Mouse (Mus musculus): ENCODE results near the gene Entpd7. TPM values are rescaled to one million over a fixed set of nuclear protein-coding genes. Genes with fewer than 3 reads are reported as not detected.

Entpd7 gene
- polyA plus RNA-seq, 1 experiment from 2014 or later, result 10.1 TPM

DNA sequence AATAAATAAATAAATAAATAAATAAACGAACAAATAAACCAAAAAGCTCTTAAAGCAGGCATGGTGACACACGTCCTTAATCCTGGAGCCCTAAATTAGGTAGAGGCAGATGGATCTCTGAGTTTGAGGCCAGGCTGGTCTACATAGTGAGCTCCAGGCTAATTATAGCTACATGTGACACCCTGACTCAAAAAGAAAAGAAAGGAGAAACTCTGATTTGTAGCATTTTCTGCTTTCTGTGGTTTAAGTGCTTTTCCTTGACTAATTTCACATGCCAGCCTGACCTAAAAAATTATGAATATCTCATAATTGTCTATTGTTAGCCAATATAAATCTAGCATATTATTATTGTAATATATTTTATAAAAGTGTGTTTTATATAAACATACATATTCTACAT is 72.9 kb downstream of the Entpd7 start:
- Histone ChIP-seq H3K9me3 (no peaks in the 10 kb centered on the region), H3K9ac (no peak overlapping the region), H3K27me3 (no peaks in the 10 kb centered on the region), H3K27ac (no peak overlapping the region), H3K4me3 (no peak overlapping the region), H3K36me3 (no peaks in the 10 kb centered on the region), H3K4me1 (replicated peaks) (no peaks in the 10 kb centered on the region), H3K4me2 (no peak overlapping the region)
- ATAC-seq (ENCODE audit: low FRiP score), result no peak
- 72% methylated on average over 2 of the region's 2 CpGs for WGBS

DNA sequence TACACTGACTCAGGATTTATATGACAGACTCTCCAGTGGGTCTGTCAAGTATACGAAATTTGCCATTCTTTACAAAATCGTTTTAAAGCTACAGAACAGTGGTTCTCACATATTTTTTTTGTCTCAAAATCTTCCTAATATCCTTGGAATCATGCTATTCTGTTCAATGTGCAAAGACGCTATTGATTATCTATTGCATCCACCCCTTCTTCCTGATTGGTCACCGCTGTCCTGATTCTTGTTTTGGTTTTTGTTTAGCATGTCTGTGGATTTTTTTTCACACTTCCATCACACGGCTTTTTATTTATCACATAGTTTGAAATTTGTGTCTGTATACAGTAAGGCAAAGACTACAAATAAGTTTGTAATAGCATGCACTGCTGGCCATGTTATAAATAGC is 77.0 kb downstream of the Entpd7 start:
- no peaks in the 10 kb centered on the region for H3K27me3 ChIP-seq
- H3K27ac ChIP-seq, result no peak overlapping the region
- H3K9me3 ChIP-seq, result no peaks in the 10 kb centered on the region
- no peaks in the 10 kb centered on the region for H3K4me1 ChIP-seq (replicated peaks)
- H3K36me3 ChIP-seq, result peaks cover 6% of the 10 kb centered on the region; the same call in 1 of the 2 replicates
- no peak overlapping the region for H3K4me2 ChIP-seq
- no peak for ATAC-seq (ENCODE audit: low FRiP score)
- H3K9ac ChIP-seq, result no peak overlapping the region
- H3K4me3 ChIP-seq, result no peak overlapping the region
- 92% methylated on average over 5 of the region's 5 CpGs for WGBS

DNA sequence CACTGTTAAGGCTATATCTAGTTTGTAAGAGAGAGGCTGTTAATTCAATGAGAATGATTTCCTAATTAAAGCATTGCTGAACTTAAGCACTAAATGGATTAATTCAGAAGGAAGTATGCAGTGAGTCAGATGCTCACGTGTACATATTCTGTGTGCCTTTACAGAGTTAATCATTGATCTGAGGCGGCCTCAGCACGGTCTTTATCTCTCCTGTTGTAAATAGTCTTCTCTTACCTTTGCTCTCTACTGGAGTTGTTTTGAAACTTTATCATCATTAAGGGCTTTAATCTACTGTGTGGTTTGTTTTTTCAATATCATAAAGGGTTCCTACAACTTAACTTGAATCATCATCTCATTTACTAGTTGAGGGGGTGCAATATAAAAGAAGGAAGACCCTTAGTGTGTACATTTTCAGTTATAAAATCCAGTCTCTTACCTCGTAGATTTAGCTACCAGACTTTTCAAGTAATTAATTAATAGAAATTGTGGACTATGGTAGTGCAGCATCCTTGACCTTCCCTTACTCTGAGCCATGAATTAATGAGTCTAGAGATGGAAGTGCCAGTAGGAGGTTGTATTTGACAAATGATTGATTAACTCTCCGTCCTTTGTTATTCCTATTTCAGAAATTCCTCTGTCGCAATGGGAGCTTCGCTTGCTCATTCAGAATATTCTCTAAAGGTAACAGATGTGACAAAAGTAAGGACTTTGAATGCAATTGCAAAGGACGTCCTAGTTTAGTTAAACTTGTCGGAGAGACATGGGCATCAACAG is 78.3 kb downstream of the Entpd7 start:
- H3K9ac ChIP-seq, result no peak overlapping the region
- WGBS, result 48% methylated on average over 9 of the region's 9 CpGs
- no peaks in the 10 kb centered on the region for H3K9me3 ChIP-seq
- no peak overlapping the region for H3K27ac ChIP-seq
- H3K36me3 ChIP-seq, result peaks cover 6% of the 10 kb centered on the region; the same call in 1 of the 2 replicates
- no peaks in the 10 kb centered on the region for H3K27me3 ChIP-seq
- no peak overlapping the region for H3K4me3 ChIP-seq
- H3K4me2 ChIP-seq, result no peak overlapping the region
- ATAC-seq (ENCODE audit: low FRiP score), result no peak
- no peaks in the 10 kb centered on the region for H3K4me1 ChIP-seq (replicated peaks)

DNA sequence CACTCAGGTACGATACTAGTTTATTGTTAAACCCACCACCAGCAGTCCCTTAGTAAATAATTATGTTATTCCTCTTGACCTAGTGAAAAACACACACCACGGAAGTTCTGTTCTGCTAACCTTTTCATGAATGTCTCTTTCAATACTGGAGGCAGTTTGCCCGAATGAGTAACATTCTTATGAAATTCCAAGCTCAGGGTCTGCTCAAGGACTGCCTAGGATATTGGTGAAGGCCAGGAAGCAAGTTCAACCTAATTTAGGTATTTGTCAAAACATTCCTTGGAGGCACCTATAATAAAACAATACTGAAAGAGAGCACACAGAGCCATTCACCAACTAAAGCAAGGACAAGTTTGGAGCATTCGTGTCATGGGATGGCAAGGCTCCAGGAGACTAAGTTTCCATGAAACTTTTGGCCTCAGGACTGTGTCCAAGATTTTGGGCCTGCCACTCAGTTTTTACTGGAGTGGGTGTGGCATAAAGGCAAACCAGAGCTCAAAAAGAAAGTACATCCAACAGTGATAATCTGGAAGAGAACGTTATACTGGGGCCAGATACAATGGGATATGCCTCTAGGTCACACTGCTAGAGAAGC is 80.0 kb downstream of the Entpd7 start:
- Histone ChIP-seq H3K4me3 (no peak overlapping the region), H3K9me3 (no peaks in the 10 kb centered on the region), H3K27me3 (no peaks in the 10 kb centered on the region), H3K27ac (no peak overlapping the region), H3K9ac (no peak overlapping the region), H3K36me3 (peaks cover 6% of the 10 kb centered on the region; the same call in 1 of the 2 replicates), H3K4me1 (replicated peaks) (no peaks in the 10 kb centered on the region), H3K4me2 (no peak overlapping the region)
- ATAC-seq (ENCODE audit: low FRiP score), result no peak
- WGBS, result 89% methylated on average over 5 of the region's 5 CpGs

DNA sequence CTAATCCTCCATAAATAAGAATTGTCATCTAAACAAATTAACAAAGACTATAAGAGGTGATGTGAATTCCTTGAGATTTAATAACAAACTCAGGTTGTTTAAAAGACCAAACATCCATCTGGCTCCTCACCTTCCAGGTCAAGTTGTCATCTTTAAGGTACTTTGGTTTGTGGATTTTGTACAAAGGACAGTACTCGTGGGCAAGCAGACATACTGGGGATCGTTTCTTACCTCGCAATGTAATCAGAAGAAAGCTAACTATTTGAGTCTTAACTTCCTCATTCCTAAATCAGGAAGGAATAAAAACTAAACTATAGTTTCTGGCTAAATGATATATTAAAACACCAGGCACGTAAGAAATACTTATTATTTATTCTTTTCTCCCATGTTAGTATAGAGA is 81.1 kb downstream of the Entpd7 start:
- no peak overlapping the region for H3K27ac ChIP-seq
- no peaks in the 10 kb centered on the region for H3K9me3 ChIP-seq
- H3K36me3 ChIP-seq, result peaks cover 6% of the 10 kb centered on the region; the same call in 1 of the 2 replicates
- no peak for ATAC-seq (ENCODE audit: low FRiP score)
- H3K4me1 ChIP-seq (replicated peaks), result no peaks in the 10 kb centered on the region
- WGBS, result 93% methylated on average over 4 of the region's 4 CpGs
- no peak overlapping the region for H3K4me3 ChIP-seq
- no peak overlapping the region for H3K9ac ChIP-seq
- no peaks in the 10 kb centered on the region for H3K27me3 ChIP-seq
- H3K4me2 ChIP-seq, result no peak overlapping the region

DNA sequence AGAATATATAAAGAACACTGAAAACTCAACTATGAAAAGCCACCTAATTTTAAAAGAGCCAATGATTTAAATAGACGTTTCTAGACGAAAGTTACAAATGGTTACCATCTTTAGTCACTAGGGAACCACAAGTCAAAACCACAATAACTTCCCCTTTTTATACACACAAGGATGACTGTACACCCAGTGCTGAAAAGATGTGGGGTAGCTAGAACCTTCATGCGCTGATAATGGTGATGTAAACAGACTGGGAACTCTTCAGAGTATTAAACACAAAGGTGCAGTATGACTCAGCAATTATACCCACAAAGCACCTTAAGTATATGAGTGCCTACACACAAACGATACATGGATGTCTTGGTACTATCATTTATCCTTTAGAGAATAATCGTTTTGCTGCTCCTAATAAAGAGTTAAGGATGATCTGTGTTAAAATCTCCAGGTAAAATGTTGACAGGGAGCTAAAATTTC is 82.1 kb downstream of the Entpd7 start:
- H3K36me3 ChIP-seq, result peaks cover 6% of the 10 kb centered on the region; the same call in 1 of the 2 replicates
- H3K9ac ChIP-seq, result no peak overlapping the region
- H3K27me3 ChIP-seq, result no peaks in the 10 kb centered on the region
- no peak overlapping the region for H3K4me2 ChIP-seq
- no peaks in the 10 kb centered on the region for H3K4me1 ChIP-seq (replicated peaks)
- no peaks in the 10 kb centered on the region for H3K9me3 ChIP-seq
- WGBS, result 92% methylated on average over 5 of the region's 5 CpGs
- no peak overlapping the region for H3K4me3 ChIP-seq
- H3K27ac ChIP-seq, result no peak overlapping the region
- ATAC-seq (ENCODE audit: low FRiP score), result no peak

DNA sequence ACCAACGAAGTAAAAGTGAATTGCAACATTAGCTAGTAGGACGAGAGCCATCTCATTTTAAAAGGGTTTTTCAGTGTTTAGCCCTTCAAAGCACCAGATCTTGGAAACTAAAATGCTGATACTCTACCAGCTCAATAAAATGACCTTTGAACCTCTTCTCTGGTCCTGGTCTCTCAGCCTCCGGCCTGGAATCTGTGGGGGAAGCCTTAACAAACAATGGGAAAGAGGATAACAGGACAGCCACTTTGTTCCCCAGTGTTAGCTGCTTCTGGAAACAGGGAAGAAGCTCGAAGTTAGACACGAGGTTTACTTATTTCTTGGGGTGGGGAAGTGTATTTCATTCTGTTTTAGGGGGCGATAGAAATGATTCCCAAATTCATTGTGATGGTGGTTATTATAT is 82.8 kb downstream of the Entpd7 start:
- no peaks in the 10 kb centered on the region for H3K27me3 ChIP-seq
- no peaks in the 10 kb centered on the region for H3K4me1 ChIP-seq (replicated peaks)
- no peaks in the 10 kb centered on the region for H3K9me3 ChIP-seq
- no peak for ATAC-seq (ENCODE audit: low FRiP score)
- H3K4me3 ChIP-seq, result no peak overlapping the region
- no peak overlapping the region for H3K27ac ChIP-seq
- 52% methylated on average over 6 of the region's 6 CpGs for WGBS
- H3K9ac ChIP-seq, result no peak overlapping the region
- peaks cover 6% of the 10 kb centered on the region; the same call in 1 of the 2 replicates for H3K36me3 ChIP-seq
- H3K4me2 ChIP-seq, result no peak overlapping the region

DNA sequence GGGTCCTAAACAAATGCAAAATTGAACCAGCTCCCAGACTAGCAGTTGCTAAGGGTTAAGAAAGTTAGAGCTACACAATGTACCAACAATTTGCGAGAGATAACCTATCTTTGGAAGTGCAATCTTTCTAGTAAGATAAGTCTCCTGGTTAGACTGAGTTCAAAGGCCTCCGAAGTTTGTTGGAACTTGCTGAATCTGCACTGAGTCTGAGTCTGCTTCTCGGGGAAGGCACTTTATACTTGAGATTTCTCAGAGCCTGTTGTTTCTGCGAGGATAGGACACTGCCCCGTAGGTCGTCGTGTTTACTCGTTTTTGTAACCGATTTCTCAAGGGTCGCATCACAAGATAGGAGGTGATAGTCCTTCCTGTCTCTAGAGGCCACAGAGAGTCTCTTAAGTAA is 86.0 kb downstream of the Entpd7 start:
- Histone ChIP-seq H3K4me2 (no peak overlapping the region), H3K9me3 (no peaks in the 10 kb centered on the region), H3K36me3 (no peaks in the 10 kb centered on the region), H3K9ac (no peak overlapping the region), H3K27ac (no peak overlapping the region), H3K27me3 (no peaks in the 10 kb centered on the region), H3K4me3 (no peak overlapping the region), H3K4me1 (replicated peaks) (no peaks in the 10 kb centered on the region)
- WGBS, result 72% methylated on average over 10 of the region's 10 CpGs
- no peak for ATAC-seq (ENCODE audit: low FRiP score)

DNA sequence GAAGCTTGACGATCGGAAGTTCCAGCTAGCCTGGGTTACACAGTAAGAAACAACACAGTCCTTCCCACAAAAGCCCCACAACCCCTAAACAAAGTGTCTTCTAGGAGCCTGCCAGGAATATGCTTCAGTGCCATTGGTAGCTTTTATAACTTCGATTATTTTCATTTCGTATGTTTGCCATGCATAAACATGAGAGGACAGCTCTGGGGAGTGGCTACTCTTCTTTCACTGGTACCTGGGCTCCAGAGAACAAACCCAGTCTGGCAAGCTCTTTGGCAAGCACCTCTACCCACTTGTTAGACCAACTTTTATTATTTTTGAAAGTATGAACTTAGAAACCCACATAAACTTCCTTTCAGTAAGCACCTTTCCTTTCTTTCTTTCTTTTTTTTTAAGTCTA is 87.1 kb downstream of the Entpd7 start:
- Histone ChIP-seq H3K4me3 (no peak overlapping the region), H3K9ac (no peak overlapping the region), H3K27me3 (no peaks in the 10 kb centered on the region), H3K9me3 (no peaks in the 10 kb centered on the region), H3K4me1 (replicated peaks) (no peaks in the 10 kb centered on the region), H3K4me2 (no peak overlapping the region), H3K36me3 (no peaks in the 10 kb centered on the region), H3K27ac (no peak overlapping the region)
- no peak for ATAC-seq (ENCODE audit: low FRiP score)
- 81% methylated on average over 4 of the region's 4 CpGs for WGBS

DNA sequence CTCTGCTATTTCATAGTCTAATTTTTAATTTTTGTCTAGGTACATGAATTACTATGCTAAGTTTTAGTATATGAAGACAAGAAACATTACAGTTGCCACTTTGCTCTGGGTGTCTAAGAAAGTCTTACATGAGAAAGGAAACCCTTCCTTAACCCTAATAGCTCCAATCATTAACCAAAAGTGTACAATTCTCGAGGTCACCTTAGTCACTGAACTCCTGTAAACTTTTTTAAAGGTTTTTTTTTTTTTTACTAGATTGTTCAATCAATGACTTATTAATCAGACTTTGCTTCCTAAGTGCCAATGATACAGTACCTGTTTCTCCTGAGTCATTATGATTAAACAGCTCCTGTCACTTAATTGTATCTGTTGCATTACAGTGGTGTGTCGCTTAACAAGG is 87.8 kb downstream of the Entpd7 start:
- Histone ChIP-seq H3K9ac (no peak overlapping the region), H3K9me3 (no peaks in the 10 kb centered on the region), H3K36me3 (no peaks in the 10 kb centered on the region), H3K4me3 (no peak overlapping the region), H3K4me1 (replicated peaks) (no peaks in the 10 kb centered on the region), H3K4me2 (no peak overlapping the region), H3K27ac (no peak overlapping the region), H3K27me3 (no peaks in the 10 kb centered on the region)
- WGBS, result 84% methylated on average over 2 of the region's 2 CpGs
- ATAC-seq (ENCODE audit: low FRiP score), result no peak

DNA sequence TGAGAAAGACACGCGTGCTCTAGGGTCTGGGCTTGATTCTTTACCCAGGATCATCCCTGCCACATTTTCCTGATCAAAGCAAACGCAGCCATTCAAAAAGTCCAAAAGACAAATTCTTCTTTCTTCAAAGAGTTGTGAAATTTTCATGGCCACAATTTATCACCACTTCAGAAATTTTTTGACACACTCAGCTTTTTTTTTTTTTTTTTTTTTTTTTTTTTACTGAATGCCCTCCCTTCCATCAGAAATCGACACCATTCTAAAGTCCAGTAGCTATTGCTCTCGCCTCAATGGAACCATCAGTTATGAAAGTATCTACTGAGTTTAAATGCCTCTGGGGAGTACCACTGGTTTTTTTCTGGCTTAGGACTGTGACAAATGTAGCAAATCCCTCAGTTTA is 90.9 kb downstream of the Entpd7 start:
- WGBS, result 90% methylated on average over 5 of the region's 5 CpGs
- ATAC-seq (ENCODE audit: low FRiP score), result no peak
- H3K27me3 ChIP-seq, result no peaks in the 10 kb centered on the region

DNA sequence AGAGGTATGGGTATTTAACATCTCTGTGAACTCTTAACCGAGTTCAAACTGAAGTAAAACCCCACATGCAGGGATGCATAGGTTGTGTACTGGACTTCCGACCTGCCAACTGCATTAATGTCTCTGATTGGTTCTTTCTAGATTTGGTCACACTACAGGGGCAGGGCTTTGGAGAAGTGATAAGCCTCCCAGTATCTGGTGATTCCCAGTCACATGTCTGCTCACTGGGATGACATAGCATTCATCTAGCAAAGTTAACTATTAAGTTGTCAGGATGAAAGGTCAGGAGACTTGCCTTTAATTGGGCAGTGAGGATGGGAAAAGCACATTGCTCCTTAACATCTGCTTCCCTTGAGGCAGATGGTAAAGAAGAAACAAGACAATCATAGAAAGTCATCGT is 92.5 kb downstream of the Entpd7 start, which contains the start of gene Abcc2:
TSS of gene Abcc2 (plus strand) at position 213 of the 400 bp plus-strand sequence.
- Histone ChIP-seq H3K27me3 (no peaks in the 10 kb centered on the region), H3K9me3 (no peaks in the 10 kb centered on the region), H3K4me2 (no peak within 1 kb of the TSS), H3K36me3 (no peaks in the 10 kb centered on the region), H3K4me1 (replicated peaks) (no peaks in the 10 kb centered on the region), H3K9ac (no peak within 1 kb of the TSS), H3K27ac (no peak within 1 kb of the TSS), H3K4me3 (no peak within 1 kb of the TSS)
- ATAC-seq (ENCODE audit: low FRiP score), result no peak
- 88% methylated on average over 3 of the region's 3 CpGs for WGBS

More for the DNA sequence above, 90.9 kb downstream of the Entpd7 start:
- Histone ChIP-seq H3K4me1 (replicated peaks) (no peaks in the 10 kb centered on the region), H3K9ac (no peak overlapping the region), H3K4me3 (no peak overlapping the region), H3K36me3 (no peaks in the 10 kb centered on the region), H3K9me3 (no peaks in the 10 kb centered on the region), H3K4me2 (no peak overlapping the region), H3K27ac (no peak overlapping the region)
